Mouse (Mus musculus) stomach, embryonic 14.5 days (tissue): Measurements from ENCODE around the gene Mlh3. TPM values are rescaled to one million over a fixed set of nuclear protein-coding genes. Genes with fewer than 3 reads are reported as not detected.
"Not testable (repeated sequence)": the region's sequence is repeated elsewhere in the genome, so short reads cannot be mapped to it uniquely, and the experiment has no call there.

Experiments used
- ATAC-seq: fragments of 200-750 bp; cut with Nextera tagmentation; 2 replicates; pipeline ENCODE4 v1.8.0; 2017; ENCODE audit warnings: low read depth, moderate TSS enrichment; ENCODE audit not compliant: insufficient number of reproducible peaks, insufficient read depth, low FRiP score
- H3K27ac ChIP-seq: fragments of 300-500 bp; sonication (generic); 2 replicates; pipeline ENCODE4 v1.5.1; 2014; ENCODE audit warnings: mild to moderate bottlenecking, low read length, moderate library complexity, mixed read lengths
- H3K27me3 ChIP-seq: fragments of 300-500 bp; sonication (generic); 2 replicates; pipeline ENCODE4 v1.6.1; 2014; ENCODE audit warnings: low read length, control low read depth, mixed read lengths; ENCODE audit not compliant: control insufficient read depth, insufficient read depth
- H3K36me3 ChIP-seq: fragments of 300-500 bp; sonication (generic); 2 replicates; pipeline ENCODE4 v1.6.1; 2014; ENCODE audit warnings: mild to moderate bottlenecking, control low read depth, low read length, moderate library complexity, mixed read lengths; ENCODE audit not compliant: control insufficient read depth, insufficient read depth
- H3K4me1 ChIP-seq: fragments of 300-500 bp; sonication (generic); 2 replicates; pipeline ENCODE4 v1.6.1; 2014; ENCODE audit warnings: low read length, control low read depth, mixed read lengths; ENCODE audit not compliant: control insufficient read depth, insufficient read depth
- H3K4me2 ChIP-seq: fragments of 300-500 bp; sonication (generic); replicated peaks from 2 replicates; pipeline ENCODE4 v1.6.1; 2014; ENCODE audit warnings: low read depth, low read length, control low read depth
- H3K4me3 ChIP-seq: fragments of 300-500 bp; sonication (generic); 2 replicates; pipeline ENCODE4 v1.5.1; 2014; ENCODE audit warnings: low read depth, low read length, control low read depth
- H3K9ac ChIP-seq: fragments of 300-500 bp; sonication (generic); replicated peaks from 2 replicates; pipeline ENCODE4 v1.6.1; 2014; ENCODE audit warnings: low read depth, mild to moderate bottlenecking, control low read depth, low read length, moderate library complexity, mixed read lengths
- H3K9me3 ChIP-seq: fragments of 300-500 bp; sonication (generic); 2 replicates; pipeline ENCODE4 v1.6.1; 2016; ENCODE audit warnings: low read depth, low read length, control low read depth; ENCODE audit not compliant: control insufficient read depth
- WGBS: fragments of 180-500 bp; shearing (Covaris S2); extraction: QIAGEN DNeasy Blood & Tissue Kit; methylation state at CpG from one replicate; pipeline ENCODE4 v1.1.7; 2014; 5-methylcytosine and 5-hydroxymethylcytosine counted together
- polyA plus RNA-seq: library from polyadenylated mRNA; unstranded; fragments of >200 nt; fragmentation: Nextera tagmentation; extraction: Ambion mirVana; gene quantifications from 2 replicates; pipeline ENCODE4 v1.2.1, GENCODE M21; 2014

Mlh3 gene
- polyA plus RNA-seq, 1 experiment from 2014 or later = 9.0 TPM

GRCm38 (mm10) chr12:85287809-85288485, 17.5 kb upstream of the Mlh3 start, which contains the start of gene Acyp1:
TSS of gene Acyp1 (minus strand) at chr12:85288438.
- Histone ChIP-seq H3K9me3 (no peaks in the 10 kb centered on the region), H3K4me1 (peaks cover 10% of the 10 kb centered on the region; the same call in 1 of the 2 replicates), H3K9ac (peak within 1 kb of the TSS; percentile 22; the same call in 1 of the 2 replicates), H3K27ac (peak within 1 kb of the TSS; percentile 84), H3K4me3 (peak within 1 kb of the TSS; percentile 41), H3K27me3 (no peaks in the 10 kb centered on the region), H3K36me3 (no peaks in the 10 kb centered on the region), H3K4me2 (peak within 1 kb of the TSS; percentile 54)
- WGBS = 8% methylated on average over 21 of the region's 21 CpGs
- ATAC-seq = 0 out of 2 replicates have a peak, but pooled peaks have one; percentile 53

- Histone ChIP-seq H3K4me3 (no peak overlapping the region), H3K27me3 (no peaks in the 10 kb centered on the region), H3K27ac (no peak overlapping the region), H3K4me2 (no peak overlapping the region; the same call in 1 of the 2 replicates), H3K4me1 (peaks cover 10% of the 10 kb centered on the region; the same call in 1 of the 2 replicates), H3K9me3 (no peaks in the 10 kb centered on the region), H3K36me3 (no peaks in the 10 kb centered on the region), H3K9ac (no peak overlapping the region)
- ATAC-seq = no peak
- 59% methylated on average over 2 of the region's 5 CpGs for WGBS
Measured at GRCm38 (mm10) chr12:85286941-85287340, 16.5 kb upstream of the Mlh3 start.

GRCm38 (mm10) chr12:85284996-85285395, 14.6 kb upstream of the Mlh3 start:
- 85% methylated on average over 4 of the region's 4 CpGs for WGBS
- Histone ChIP-seq H3K4me2 (no peak overlapping the region), H3K9ac (no peak overlapping the region), H3K27ac (no peak overlapping the region), H3K27me3 (no peaks in the 10 kb centered on the region), H3K9me3 (no peaks in the 10 kb centered on the region), H3K36me3 (no peaks in the 10 kb centered on the region), H3K4me3 (no peak overlapping the region), H3K4me1 (peaks cover 10% of the 10 kb centered on the region; the same call in 1 of the 2 replicates)
- no peak for ATAC-seq

- Histone ChIP-seq H3K27ac (no peak overlapping the region), H3K9ac (no peak overlapping the region), H3K4me1 (peaks cover 14% of the 10 kb centered on the region; the same call in 1 of the 2 replicates), H3K4me2 (no peak overlapping the region), H3K4me3 (no peak overlapping the region), H3K27me3 (no peaks in the 10 kb centered on the region), H3K9me3 (no peaks in the 10 kb centered on the region), H3K36me3 (no peaks in the 10 kb centered on the region)
- 62% methylated on average over 8 of the region's 8 CpGs for WGBS
- no peak for ATAC-seq
Measured at GRCm38 (mm10) chr12:85284331-85284730, 13.9 kb upstream of the Mlh3 start.

- 89% methylated on average over 1 of the region's 4 CpGs for WGBS
- H3K27ac ChIP-seq, ATAC-seq, H3K9me3 ChIP-seq, H3K4me2 ChIP-seq, H3K9ac ChIP-seq, H3K36me3 ChIP-seq, H3K4me1 ChIP-seq, H3K27me3 ChIP-seq, H3K4me3 ChIP-seq: not testable (repeated sequence)
Measured at GRCm38 (mm10) chr12:85281756-85282155, 11.4 kb upstream of the Mlh3 start.

GRCm38 (mm10) chr12:85280845-85281651, 10.6 kb upstream of the Mlh3 start:
- no peaks in the 10 kb centered on the region for H3K9me3 ChIP-seq
- peak overlapping the region; percentile 74; the same call in 1 of the 2 replicates for H3K4me3 ChIP-seq
- peaks cover 5% of the 10 kb centered on the region; the same call in 1 of the 2 replicates for H3K4me1 ChIP-seq
- no peak overlapping the region for H3K27ac ChIP-seq
- no peaks in the 10 kb centered on the region for H3K36me3 ChIP-seq
- no peak overlapping the region for H3K9ac ChIP-seq
- H3K4me2 ChIP-seq = peak overlapping the region; percentile 72
- no peak for ATAC-seq
- H3K27me3 ChIP-seq = no peaks in the 10 kb centered on the region
- 61% methylated on average over 12 of the region's 12 CpGs for WGBS

GRCm38 (mm10) chr12:85280105-85280844, 9.9 kb upstream of the Mlh3 start:
- Histone ChIP-seq H3K4me1 (peaks cover 5% of the 10 kb centered on the region; the same call in 1 of the 2 replicates), H3K4me3 (peak overlapping the region; percentile 74), H3K9me3 (no peaks in the 10 kb centered on the region), H3K4me2 (peak overlapping the region; percentile 72), H3K9ac (peak overlapping the region; percentile 76), H3K36me3 (no peaks in the 10 kb centered on the region), H3K27me3 (no peaks in the 10 kb centered on the region), H3K27ac (peak overlapping the region; percentile 76)
- peak; percentile 98 for ATAC-seq
- under 1% methylated on average over 31 of the region's 31 CpGs for WGBS
